Mouse (Mus musculus) T-helper 2 cell (primary cell): ENCODE measurements around the gene Olfr620.

Experiments
- in situ Hi-C: fragments of 300-600 bp; cut with MboI, MseI; formaldehyde crosslinking; loops from one replicate; pipeline ENCODE4 v1.15.1; 2025; ENCODE audit warnings: high pct_unique_total_duplicates

Gene Olfr620

DNA sequence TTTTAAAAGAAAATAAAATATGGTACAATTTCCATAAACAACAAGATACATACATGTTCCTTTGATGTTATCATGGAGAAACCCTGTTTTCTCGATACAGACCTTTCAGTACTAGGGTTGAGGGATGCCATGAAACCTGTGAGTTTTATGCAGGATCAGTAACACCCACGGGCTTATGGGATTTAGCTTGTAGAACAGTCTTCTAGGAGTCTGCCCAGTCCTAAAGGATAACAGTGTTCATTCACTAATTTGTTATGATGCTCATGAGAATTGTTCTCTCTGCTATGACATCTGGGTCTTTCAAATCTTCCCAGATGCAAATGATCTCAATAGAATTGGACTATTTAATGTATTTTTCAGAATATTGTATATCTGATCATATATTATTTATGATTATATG, at the start of gene Olfr620:
TSS of gene Olfr620 (minus strand) at position 101 of the 400 bp plus-strand sequence.
- in situ Hi-C loops: no loop called here

DNA sequence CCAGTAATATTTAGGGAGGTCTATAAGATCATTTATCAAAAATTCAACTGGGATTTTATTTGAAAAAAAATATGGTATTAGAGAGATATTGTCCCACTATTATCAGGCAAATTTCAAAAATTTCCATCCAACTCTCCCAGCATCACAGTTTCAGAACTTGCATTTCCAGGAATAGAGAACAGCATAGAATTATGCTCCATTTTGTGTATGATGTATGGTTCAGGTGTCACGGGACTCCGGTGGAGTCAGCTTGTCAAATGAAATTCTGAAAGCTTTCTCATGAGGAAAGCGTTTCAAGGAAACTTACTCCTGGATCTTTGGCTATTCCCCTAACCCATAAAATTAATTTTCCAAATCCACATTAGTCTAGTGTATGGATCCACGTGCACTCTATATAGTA, 31.7 kb upstream of the Olfr620 start:
- in situ Hi-C loops: no loop called here

GRCm38 (mm10) chr7:103642602-103643001, 30.3 kb upstream of the Olfr620 start, which contains the start of gene Olfr622:
TSS of gene Olfr622 (minus strand) at chr7:103642702.
- in situ Hi-C loops: no loop called here

GRCm38 (mm10) chr7:103636795-103637194, 24.5 kb upstream of the Olfr620 start:
- in situ Hi-C loops: no loop called here

DNA sequence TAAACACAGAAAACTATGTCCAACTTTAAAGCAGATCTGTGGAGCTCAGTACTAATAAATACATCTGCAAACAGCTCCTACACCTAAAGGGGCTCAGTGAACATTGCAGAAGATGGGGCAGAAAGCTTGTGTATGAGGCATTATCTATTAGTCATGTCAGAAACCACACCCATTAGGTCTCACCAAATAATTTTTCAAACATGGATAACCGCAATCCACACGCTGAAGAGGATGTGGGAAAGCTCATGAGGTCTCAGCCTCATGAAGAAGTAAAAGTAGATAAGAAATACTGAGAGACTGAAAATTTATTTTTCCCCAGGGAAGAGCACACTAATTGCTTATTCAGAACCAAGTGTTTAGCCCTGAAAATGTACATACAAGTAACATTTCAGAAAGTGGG, 4.9 kb downstream of the Olfr620 start:
- in situ Hi-C loops: no loop called here

- in situ Hi-C loops: no loop called here
Observed at GRCm38 (mm10) chr7:103600275-103600674, 12.1 kb downstream of the Olfr620 start, which contains the start of gene Olfr619. TSS of gene Olfr619 (plus strand) at chr7:103600575.

DNA sequence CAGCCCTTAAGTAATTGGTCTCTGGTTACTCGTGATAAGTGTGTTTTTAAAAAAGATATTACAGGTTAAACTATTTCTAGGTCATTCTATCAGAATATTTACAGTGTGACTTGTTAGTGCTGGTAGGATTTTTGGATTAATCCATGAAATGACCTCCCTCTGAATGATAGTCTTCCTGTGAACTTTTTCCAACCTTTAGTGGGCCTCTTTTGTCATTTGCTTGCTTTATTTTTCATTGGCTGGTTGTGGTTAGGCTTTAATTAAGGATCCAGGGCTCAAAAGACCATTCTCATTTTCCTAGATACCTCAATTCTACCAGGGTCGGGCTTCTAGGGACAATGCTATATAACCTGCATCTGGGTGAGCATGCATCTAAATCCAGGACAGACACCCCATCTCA, 22.5 kb downstream of the Olfr620 start, which contains the start of gene Olfr618:
TSS of gene Olfr618 (plus strand) at position 301 of the 400 bp plus-strand sequence.
- in situ Hi-C loops: no loop called here

DNA sequence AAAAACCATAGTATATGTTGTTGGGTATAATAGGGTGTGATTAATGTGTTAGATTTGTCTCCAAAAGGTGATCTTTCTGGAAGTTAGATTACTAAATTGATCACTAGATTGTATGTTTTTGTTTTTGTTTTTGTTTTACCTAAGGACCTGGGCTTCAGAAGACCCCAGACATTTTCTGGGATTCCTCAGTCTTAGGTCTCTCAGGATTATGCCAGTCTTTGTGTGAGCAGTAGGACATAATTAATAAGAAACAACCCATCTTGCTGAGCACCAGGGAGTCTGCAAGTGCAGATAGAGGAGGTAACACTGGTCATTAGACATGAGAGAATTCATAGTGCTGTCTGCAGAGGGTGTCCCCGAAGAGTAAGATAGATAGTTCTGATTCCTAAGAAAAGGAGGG, 39.6 kb downstream of the Olfr620 start, which contains the start of gene Olfr617:
TSS of gene Olfr617 (plus strand) at position 301 of the 400 bp plus-strand sequence.
- in situ Hi-C loops: no loop called here

DNA sequence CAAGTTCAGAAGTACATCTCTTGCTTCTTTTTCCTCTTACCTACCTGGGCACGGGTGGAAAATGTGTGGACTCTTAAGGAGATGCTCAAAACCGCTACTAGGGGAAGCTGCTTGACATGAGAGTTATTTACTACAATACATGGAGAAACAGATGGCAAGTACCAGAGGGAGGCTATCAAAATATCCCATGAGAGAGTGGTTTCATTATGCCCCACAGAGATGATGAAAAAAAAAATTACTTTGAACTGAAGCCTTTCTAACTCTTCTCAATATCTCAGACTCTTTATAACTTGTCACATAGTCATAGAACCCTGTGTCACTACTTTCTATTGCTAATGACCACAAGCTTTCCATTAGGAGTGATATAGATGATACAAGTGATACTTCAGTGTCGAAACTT, 43.3 kb downstream of the Olfr620 start, which contains the start of gene Olfr616:
TSS of gene Olfr616 (minus strand) at position 101 of the 400 bp plus-strand sequence.
- in situ Hi-C loops: no loop called here

- in situ Hi-C loops: no loop called here
Observed at GRCm38 (mm10) chr7:103555779-103556178, 56.6 kb downstream of the Olfr620 start, which contains the start of gene Olfr615. TSS of gene Olfr615 (plus strand) at chr7:103556079.
